Mouse (Mus musculus): ENCODE measurements around the gene Apln. TPM values are rescaled to one million over a fixed set of nuclear protein-coding genes. Genes with fewer than 3 reads are reported as not detected.

Apln gene
- polyA plus RNA-seq (2014; fragmentation: Nextera tagmentation; extraction: Ambion mirVana) = 0.60 and 0.95 TPM in 2 replicates

GRCm38 (mm10) chrX:48034144-48035113 is at the start of gene Apln:
TSS of gene Apln (minus strand) at chrX:48034853.
- no peak for ATAC-seq (replicated peaks; ENCODE audit: low FRiP score)
- Histone ChIP-seq H3K4me3 (ENCODE audit: low read depth, low read length) (peak within 1 kb of the TSS; percentile 44), H3K27me3 (replicated peaks; ENCODE audit: control insufficient read depth, insufficient read depth, low read length) (peaks cover 49% of the 10 kb centered on the region), H3K27ac (ENCODE audit: low read depth, low read length) (no peak within 1 kb of the TSS), H3K9me3 (ENCODE audit: control insufficient read depth, low read length) (no peaks in the 10 kb centered on the region), H3K9ac (ENCODE audit: low read depth, low read length) (0 out of 2 replicates have a peak within 1 kb of the TSS, but pooled peaks have one; percentile 30), H3K36me3 (ENCODE audit: control insufficient read depth, insufficient read depth, low read length) (no peaks in the 10 kb centered on the region), H3K4me1 (replicated peaks; ENCODE audit: control insufficient read depth, insufficient read depth, low read length) (no peaks in the 10 kb centered on the region), H3K4me2 (peak within 1 kb of the TSS; percentile 70)
- DNase-seq (ENCODE audit: low spot score) = no peak
- 14% methylated on average over 72 of the region's 73 CpGs for WGBS

- no peaks in the 10 kb centered on the region for H3K9me3 ChIP-seq (ENCODE audit: control insufficient read depth, low read length)
- no peak overlapping the region for H3K9ac ChIP-seq (ENCODE audit: low read depth, low read length)
- no peak for DNase-seq (ENCODE audit: low spot score)
- H3K36me3 ChIP-seq (ENCODE audit: control insufficient read depth, insufficient read depth, low read length) = no peaks in the 10 kb centered on the region
- H3K4me3 ChIP-seq (ENCODE audit: low read depth, low read length) = no peak overlapping the region
- no peak for ATAC-seq (replicated peaks; ENCODE audit: low FRiP score)
- no peak overlapping the region for H3K27ac ChIP-seq (ENCODE audit: low read depth, low read length)
- H3K27me3 ChIP-seq (replicated peaks; ENCODE audit: control insufficient read depth, insufficient read depth, low read length) = no peaks in the 10 kb centered on the region
- H3K4me1 ChIP-seq (replicated peaks; ENCODE audit: control insufficient read depth, insufficient read depth, low read length) = no peaks in the 10 kb centered on the region
- 61% methylated on average over 5 of the region's 5 CpGs for WGBS
- no peak overlapping the region for H3K4me2 ChIP-seq
Measured at GRCm38 (mm10) chrX:48082364-48082763, 47.7 kb upstream of the Apln start.

GRCm38 (mm10) chrX:48076806-48077425 is 42.3 kb upstream of the Apln start:
- DNase-seq (ENCODE audit: low spot score) (no peak), ATAC-seq (replicated peaks; ENCODE audit: low FRiP score) (no peak)
- Histone ChIP-seq H3K9me3 (ENCODE audit: control insufficient read depth, low read length) (no peaks in the 10 kb centered on the region), H3K36me3 (ENCODE audit: control insufficient read depth, insufficient read depth, low read length) (no peaks in the 10 kb centered on the region), H3K27ac (ENCODE audit: low read depth, low read length) (no peak overlapping the region), H3K4me3 (ENCODE audit: low read depth, low read length) (no peak overlapping the region), H3K4me1 (replicated peaks; ENCODE audit: control insufficient read depth, insufficient read depth, low read length) (no peaks in the 10 kb centered on the region), H3K4me2 (no peak overlapping the region), H3K9ac (ENCODE audit: low read depth, low read length) (no peak overlapping the region), H3K27me3 (replicated peaks; ENCODE audit: control insufficient read depth, insufficient read depth, low read length) (peaks cover 6% of the 10 kb centered on the region; the same call in 1 of the 2 replicates)
- WGBS = 82% methylated on average over 4 of the region's 4 CpGs

GRCm38 (mm10) chrX:48074691-48075090 is 40.0 kb upstream of the Apln start:
- Histone ChIP-seq H3K4me2 (no peak overlapping the region), H3K4me3 (ENCODE audit: low read depth, low read length) (no peak overlapping the region), H3K27me3 (replicated peaks; ENCODE audit: control insufficient read depth, insufficient read depth, low read length) (peaks cover 6% of the 10 kb centered on the region), H3K36me3 (ENCODE audit: control insufficient read depth, insufficient read depth, low read length) (no peaks in the 10 kb centered on the region), H3K27ac (ENCODE audit: low read depth, low read length) (no peak overlapping the region), H3K9ac (ENCODE audit: low read depth, low read length) (no peak overlapping the region), H3K9me3 (ENCODE audit: control insufficient read depth, low read length) (no peaks in the 10 kb centered on the region), H3K4me1 (replicated peaks; ENCODE audit: control insufficient read depth, insufficient read depth, low read length) (no peaks in the 10 kb centered on the region)
- WGBS = 85% methylated on average over 3 of the region's 3 CpGs
- ATAC-seq (replicated peaks; ENCODE audit: low FRiP score) = no peak
- no peak for DNase-seq (ENCODE audit: low spot score)

GRCm38 (mm10) chrX:48072401-48072800 is 37.7 kb upstream of the Apln start:
- WGBS = 35% methylated on average over 5 of the region's 5 CpGs
- H3K4me2 ChIP-seq = no peak overlapping the region
- no peak overlapping the region for H3K4me3 ChIP-seq (ENCODE audit: low read depth, low read length)
- DNase-seq (ENCODE audit: low spot score) = no peak
- no peak for ATAC-seq (replicated peaks; ENCODE audit: low FRiP score)
- H3K27me3 ChIP-seq (replicated peaks; ENCODE audit: control insufficient read depth, insufficient read depth, low read length) = peaks cover 6% of the 10 kb centered on the region
- H3K4me1 ChIP-seq (replicated peaks; ENCODE audit: control insufficient read depth, insufficient read depth, low read length) = no peaks in the 10 kb centered on the region
- H3K36me3 ChIP-seq (ENCODE audit: control insufficient read depth, insufficient read depth, low read length) = no peaks in the 10 kb centered on the region
- no peaks in the 10 kb centered on the region for H3K9me3 ChIP-seq (ENCODE audit: control insufficient read depth, low read length)
- H3K9ac ChIP-seq (ENCODE audit: low read depth, low read length) = no peak overlapping the region
- H3K27ac ChIP-seq (ENCODE audit: low read depth, low read length) = no peak overlapping the region

GRCm38 (mm10) chrX:48071961-48072360 is 37.3 kb upstream of the Apln start:
- no peak for DNase-seq (ENCODE audit: low spot score)
- 32% methylated on average over 3 of the region's 3 CpGs for WGBS
- ATAC-seq (replicated peaks; ENCODE audit: low FRiP score) = no peak
- no peak overlapping the region for H3K27ac ChIP-seq (ENCODE audit: low read depth, low read length)
- no peaks in the 10 kb centered on the region for H3K4me1 ChIP-seq (replicated peaks; ENCODE audit: control insufficient read depth, insufficient read depth, low read length)
- H3K4me2 ChIP-seq = no peak overlapping the region
- no peak overlapping the region for H3K9ac ChIP-seq (ENCODE audit: low read depth, low read length)
- H3K36me3 ChIP-seq (ENCODE audit: control insufficient read depth, insufficient read depth, low read length) = no peaks in the 10 kb centered on the region
- no peak overlapping the region for H3K4me3 ChIP-seq (ENCODE audit: low read depth, low read length)
- peaks cover 6% of the 10 kb centered on the region for H3K27me3 ChIP-seq (replicated peaks; ENCODE audit: control insufficient read depth, insufficient read depth, low read length)
- no peaks in the 10 kb centered on the region for H3K9me3 ChIP-seq (ENCODE audit: control insufficient read depth, low read length)

- H3K9ac ChIP-seq (ENCODE audit: low read depth, low read length) = no peak overlapping the region
- WGBS = 71% methylated on average over 3 of the region's 3 CpGs
- H3K27me3 ChIP-seq (replicated peaks; ENCODE audit: control insufficient read depth, insufficient read depth, low read length) = no peaks in the 10 kb centered on the region; the same call in 1 of the 2 replicates
- H3K4me3 ChIP-seq (ENCODE audit: low read depth, low read length) = no peak overlapping the region
- H3K4me1 ChIP-seq (replicated peaks; ENCODE audit: control insufficient read depth, insufficient read depth, low read length) = no peaks in the 10 kb centered on the region
- ATAC-seq (replicated peaks; ENCODE audit: low FRiP score) (no peak), DNase-seq (ENCODE audit: low spot score) (no peak)
- no peak overlapping the region for H3K27ac ChIP-seq (ENCODE audit: low read depth, low read length)
- no peaks in the 10 kb centered on the region for H3K36me3 ChIP-seq (ENCODE audit: control insufficient read depth, insufficient read depth, low read length)
- H3K4me2 ChIP-seq = no peak overlapping the region
- H3K9me3 ChIP-seq (ENCODE audit: control insufficient read depth, low read length) = no peaks in the 10 kb centered on the region
Measured at GRCm38 (mm10) chrX:48066891-48067290, 32.2 kb upstream of the Apln start.

- 46% methylated on average over 5 of the region's 5 CpGs for WGBS
- DNase-seq (ENCODE audit: low spot score) (no peak), ATAC-seq (replicated peaks; ENCODE audit: low FRiP score) (no peak)
- H3K4me3 ChIP-seq (ENCODE audit: low read depth, low read length) = no peak overlapping the region
- no peaks in the 10 kb centered on the region for H3K9me3 ChIP-seq (ENCODE audit: control insufficient read depth, low read length)
- no peak overlapping the region for H3K4me2 ChIP-seq
- no peaks in the 10 kb centered on the region for H3K27me3 ChIP-seq (replicated peaks; ENCODE audit: control insufficient read depth, insufficient read depth, low read length)
- no peak overlapping the region for H3K9ac ChIP-seq (ENCODE audit: low read depth, low read length)
- no peak overlapping the region for H3K27ac ChIP-seq (ENCODE audit: low read depth, low read length)
- H3K4me1 ChIP-seq (replicated peaks; ENCODE audit: control insufficient read depth, insufficient read depth, low read length) = no peaks in the 10 kb centered on the region
- H3K36me3 ChIP-seq (ENCODE audit: control insufficient read depth, insufficient read depth, low read length) = no peaks in the 10 kb centered on the region
Measured at GRCm38 (mm10) chrX:48064166-48064853, 29.7 kb upstream of the Apln start.
